Mouse (Mus musculus) limb, embryonic 15.5 days (tissue): ENCODE data around the gene Zfp704. TPM values are rescaled to one million over a fixed set of nuclear protein-coding genes. Genes with fewer than 3 reads are reported as not detected.

Experiments
- ATAC-seq: fragments of 200-750 bp; cut with Nextera tagmentation; 2 replicates; pipeline ENCODE4 v1.8.0; 2017; ENCODE audit warnings: low read depth, moderate TSS enrichment; ENCODE audit not compliant: insufficient number of reproducible peaks, low FRiP score, low TSS enrichment
- H3K27ac ChIP-seq: fragments of 300-500 bp; sonication (generic); 2 replicates; pipeline ENCODE4 v1.5.1; 2015; ENCODE audit warnings: moderate library complexity, mild to moderate bottlenecking, inconsistent platforms
- H3K27me3 ChIP-seq: fragments of 300-500 bp; sonication (generic); 2 replicates; pipeline ENCODE4 v1.6.1; 2015; ENCODE audit warnings: inconsistent platforms
- H3K36me3 ChIP-seq: fragments of 300-500 bp; sonication (generic); 2 replicates; pipeline ENCODE4 v1.6.1; 2015; ENCODE audit warnings: inconsistent platforms
- H3K4me1 ChIP-seq: fragments of 300-500 bp; sonication (generic); 2 replicates; pipeline ENCODE4 v1.6.1; 2015; ENCODE audit warnings: inconsistent platforms
- H3K4me2 ChIP-seq: fragments of 300-500 bp; sonication (generic); 2 replicates; pipeline ENCODE4 v1.6.1; 2015; ENCODE audit warnings: mild to moderate bottlenecking, inconsistent platforms
- H3K4me3 ChIP-seq: fragments of 300-500 bp; sonication (generic); 2 replicates; pipeline ENCODE4 v1.5.1; 2015; ENCODE audit warnings: mild to moderate bottlenecking, inconsistent platforms
- H3K9ac ChIP-seq: fragments of 300-500 bp; sonication (generic); 2 replicates; pipeline ENCODE4 v1.6.1; 2015; ENCODE audit warnings: inconsistent platforms
- H3K9me3 ChIP-seq: fragments of 300-500 bp; sonication (generic); 2 replicates; pipeline ENCODE4 v1.6.1; 2016; ENCODE audit warnings: inconsistent platforms
- WGBS: fragments of 180-500 bp; shearing (Covaris S2); methylation state at CpG from one replicate; pipeline ENCODE4 v1.1.7; 2015; 5-methylcytosine and 5-hydroxymethylcytosine counted together
- polyA plus RNA-seq: library from polyadenylated mRNA; unstranded; fragments of >200 nt; fragmentation: Nextera tagmentation; extraction: Ambion mirVana; gene quantifications from 2 replicates; pipeline ENCODE4 v1.2.1, GENCODE M21; 2015

Gene Zfp704
- polyA plus RNA-seq, 1 experiment from 2014 or later: 9.4 TPM

- Histone ChIP-seq H3K4me3 (no peak overlapping the region), H3K36me3 (no peaks in the 10 kb centered on the region), H3K4me2 (no peak overlapping the region), H3K9me3 (no peaks in the 10 kb centered on the region), H3K9ac (no peak overlapping the region), H3K4me1 (peaks cover 31% of the 10 kb centered on the region), H3K27me3 (no peaks in the 10 kb centered on the region), H3K27ac (no peak overlapping the region)
- 83% methylated on average over 4 of the region's 4 CpGs for WGBS
- ATAC-seq: no peak
Measured at GRCm38 (mm10) chr3:9504371-9504770, 105.5 kb downstream of the Zfp704 start.

- Histone ChIP-seq H3K4me3 (no peak overlapping the region), H3K9me3 (no peaks in the 10 kb centered on the region), H3K36me3 (no peaks in the 10 kb centered on the region), H3K27me3 (no peaks in the 10 kb centered on the region), H3K4me1 (peaks cover 35% of the 10 kb centered on the region), H3K27ac (peak overlapping the region; percentile 75), H3K4me2 (no peak overlapping the region), H3K9ac (no peak overlapping the region)
- 13% methylated on average over 6 of the region's 6 CpGs for WGBS
- peak; percentile 96 for ATAC-seq
Measured at GRCm38 (mm10) chr3:9500725-9501124, 109.2 kb downstream of the Zfp704 start.

- whole genome bisulfite sequencing: 57% methylated on average over 8 of the region's 8 CpGs
- no peaks in the 10 kb centered on the region for H3K36me3 ChIP-seq
- H3K4me1 ChIP-seq: peaks cover 31% of the 10 kb centered on the region
- H3K27me3 ChIP-seq: no peaks in the 10 kb centered on the region
- ATAC-seq: no peak
- no peak overlapping the region for H3K4me3 ChIP-seq
- 0 out of 2 replicates have a peak overlapping the region, but pooled peaks have one; percentile 10 for H3K4me2 ChIP-seq
- H3K9me3 ChIP-seq: no peaks in the 10 kb centered on the region
- H3K9ac ChIP-seq: no peak overlapping the region
- H3K27ac ChIP-seq: peak overlapping the region; percentile 80
Measured at GRCm38 (mm10) chr3:9499994-9500553, 109.8 kb downstream of the Zfp704 start.

GRCm38 (mm10) chr3:9499489-9499888 lies 110.4 kb downstream of the Zfp704 start:
- no peaks in the 10 kb centered on the region for H3K36me3 ChIP-seq
- no peaks in the 10 kb centered on the region for H3K9me3 ChIP-seq
- H3K4me3 ChIP-seq: no peak overlapping the region
- H3K27ac ChIP-seq: peak overlapping the region; percentile 80
- H3K4me1 ChIP-seq: peaks cover 30% of the 10 kb centered on the region
- H3K9ac ChIP-seq: no peak overlapping the region
- ATAC-seq: no peak
- H3K4me2 ChIP-seq: peak overlapping the region; percentile 10; the same call in 1 of the 2 replicates
- 19% methylated on average over 5 of the region's 5 CpGs for WGBS
- no peaks in the 10 kb centered on the region for H3K27me3 ChIP-seq

DNA sequence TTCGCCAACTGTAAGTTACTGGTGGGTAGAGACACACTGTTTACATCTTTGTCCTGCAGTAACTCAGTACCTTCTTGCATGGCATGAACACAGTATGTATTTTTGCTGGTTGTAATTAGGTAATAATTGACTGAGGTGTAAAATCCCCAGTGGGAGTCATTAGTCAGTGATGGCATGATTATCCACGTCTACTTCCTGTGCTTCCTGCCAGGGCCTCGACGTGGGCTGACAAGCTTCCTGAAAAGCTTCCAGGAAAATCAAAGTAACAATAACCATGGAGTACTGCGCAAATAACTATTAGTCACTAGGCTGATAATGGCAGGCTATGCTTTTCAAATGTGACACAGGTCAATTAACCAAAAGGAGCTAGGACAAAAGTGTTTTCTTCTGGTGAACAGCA lies 112.6 kb downstream of the Zfp704 start:
- Histone ChIP-seq H3K4me2 (no peak overlapping the region), H3K9ac (no peak overlapping the region), H3K27me3 (no peaks in the 10 kb centered on the region), H3K4me1 (peaks cover 27% of the 10 kb centered on the region), H3K36me3 (no peaks in the 10 kb centered on the region), H3K27ac (no peak overlapping the region), H3K4me3 (no peak overlapping the region), H3K9me3 (no peaks in the 10 kb centered on the region)
- no peak for ATAC-seq
- 50% methylated on average over 5 of the region's 5 CpGs for whole genome bisulfite sequencing

DNA sequence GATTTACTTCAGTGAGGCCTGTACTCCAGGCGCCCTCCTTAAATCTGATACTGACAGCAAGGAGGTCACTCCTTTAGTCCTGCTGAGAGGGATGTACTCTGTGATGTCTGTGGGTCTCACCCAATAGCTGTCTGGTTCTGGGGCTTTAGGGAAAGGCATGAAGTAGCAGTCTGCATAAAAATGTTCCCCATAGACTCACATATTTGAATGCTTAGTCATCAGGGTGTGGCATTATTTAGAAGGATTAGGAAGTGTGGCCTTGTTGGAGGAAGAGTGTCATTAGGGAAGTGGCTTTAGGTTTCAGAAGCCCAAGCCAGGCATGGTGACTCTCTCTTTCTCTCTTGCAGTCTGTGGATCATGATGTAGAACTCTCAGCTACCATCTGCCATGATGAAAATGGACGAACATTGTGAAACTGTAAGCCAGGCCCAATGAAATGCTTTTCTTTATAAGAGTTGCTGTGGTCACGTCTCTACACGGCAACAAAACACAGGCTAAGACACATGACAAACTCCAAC lies 118.1 kb downstream of the Zfp704 start:
- H3K27ac ChIP-seq: no peak overlapping the region
- H3K9ac ChIP-seq: no peak overlapping the region
- no peaks in the 10 kb centered on the region for H3K4me1 ChIP-seq
- H3K4me2 ChIP-seq: no peak overlapping the region
- no peaks in the 10 kb centered on the region for H3K9me3 ChIP-seq
- no peak for ATAC-seq
- WGBS: 78% methylated on average over 4 of the region's 4 CpGs
- H3K27me3 ChIP-seq: no peaks in the 10 kb centered on the region
- no peaks in the 10 kb centered on the region for H3K36me3 ChIP-seq
- H3K4me3 ChIP-seq: no peak overlapping the region

- H3K27ac ChIP-seq: no peak overlapping the region
- no peaks in the 10 kb centered on the region for H3K27me3 ChIP-seq
- H3K9me3 ChIP-seq: no peaks in the 10 kb centered on the region
- H3K4me2 ChIP-seq: no peak overlapping the region
- no peak overlapping the region for H3K9ac ChIP-seq
- 79% methylated on average over 4 of the region's 4 CpGs for WGBS
- ATAC-seq: no peak
- H3K4me1 ChIP-seq: no peaks in the 10 kb centered on the region; the same call in 1 of the 2 replicates
- no peaks in the 10 kb centered on the region for H3K36me3 ChIP-seq
- H3K4me3 ChIP-seq: no peak overlapping the region
Measured at GRCm38 (mm10) chr3:9487644-9488043, 122.2 kb downstream of the Zfp704 start.

- WGBS: 75% methylated on average over 3 of the region's 3 CpGs
- Histone ChIP-seq H3K4me1 (peaks cover 9% of the 10 kb centered on the region; the same call in 1 of the 2 replicates), H3K27me3 (no peaks in the 10 kb centered on the region)
Measured at GRCm38 (mm10) chr3:9485506-9485905, 124.4 kb downstream of the Zfp704 start.

GRCm38 (mm10) chr3:9481956-9482355 lies 127.9 kb downstream of the Zfp704 start:
- no peak overlapping the region for H3K27ac ChIP-seq
- H3K4me1 ChIP-seq: peaks cover 9% of the 10 kb centered on the region; the same call in 1 of the 2 replicates
- no peaks in the 10 kb centered on the region for H3K27me3 ChIP-seq
- no peaks in the 10 kb centered on the region for H3K9me3 ChIP-seq
- H3K4me2 ChIP-seq: no peak overlapping the region
- no peaks in the 10 kb centered on the region for H3K36me3 ChIP-seq
- H3K4me3 ChIP-seq: no peak overlapping the region
- H3K9ac ChIP-seq: no peak overlapping the region
- WGBS: 87% methylated on average over 4 of the region's 4 CpGs
- no peak for ATAC-seq

More at GRCm38 (mm10) chr3:9485506-9485905, 124.4 kb downstream of the Zfp704 start:
- no peak overlapping the region for H3K9ac ChIP-seq
- ATAC-seq: no peak
- H3K27ac ChIP-seq: no peak overlapping the region
- no peaks in the 10 kb centered on the region for H3K9me3 ChIP-seq
- H3K4me2 ChIP-seq: no peak overlapping the region
- H3K4me3 ChIP-seq: no peak overlapping the region
- no peaks in the 10 kb centered on the region for H3K36me3 ChIP-seq

DNA sequence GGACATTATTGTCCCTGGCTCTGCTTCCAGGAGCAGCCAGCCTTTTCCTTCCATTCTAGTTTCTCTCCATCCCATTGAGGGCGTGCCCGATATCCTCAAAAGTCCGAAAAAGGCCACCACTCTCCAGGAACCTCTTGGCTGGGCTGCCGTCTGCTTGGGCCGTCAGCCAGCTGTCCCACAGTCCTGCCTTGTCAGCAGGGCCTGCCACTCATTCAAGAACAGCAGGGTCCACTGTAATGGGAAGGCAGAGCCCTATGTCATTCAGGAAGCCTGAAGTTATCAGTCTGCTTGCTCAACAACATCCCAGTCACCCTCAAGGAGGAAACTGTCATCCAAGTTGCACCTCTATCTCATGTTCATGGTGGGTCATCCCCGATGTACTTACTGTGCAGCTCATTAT lies 128.5 kb downstream of the Zfp704 start:
- H3K9me3 ChIP-seq: no peaks in the 10 kb centered on the region
- H3K4me3 ChIP-seq: no peak overlapping the region
- no peaks in the 10 kb centered on the region for H3K27me3 ChIP-seq
- WGBS: 66% methylated on average over 6 of the region's 6 CpGs
- no peaks in the 10 kb centered on the region for H3K36me3 ChIP-seq
- H3K27ac ChIP-seq: no peak overlapping the region
- ATAC-seq: 0 out of 2 replicates have a peak, but pooled peaks have one; percentile 48
- peaks cover 9% of the 10 kb centered on the region; the same call in 1 of the 2 replicates for H3K4me1 ChIP-seq
- no peak overlapping the region for H3K9ac ChIP-seq
- no peak overlapping the region for H3K4me2 ChIP-seq

GRCm38 (mm10) chr3:9480936-9481335 lies 128.9 kb downstream of the Zfp704 start:
- Histone ChIP-seq H3K36me3 (no peaks in the 10 kb centered on the region), H3K9ac (no peak overlapping the region), H3K27me3 (no peaks in the 10 kb centered on the region), H3K27ac (no peak overlapping the region), H3K9me3 (no peaks in the 10 kb centered on the region), H3K4me2 (no peak overlapping the region), H3K4me3 (no peak overlapping the region), H3K4me1 (peaks cover 9% of the 10 kb centered on the region; the same call in 1 of the 2 replicates)
- ATAC-seq: no peak
- 80% methylated on average over 5 of the region's 5 CpGs for WGBS

DNA sequence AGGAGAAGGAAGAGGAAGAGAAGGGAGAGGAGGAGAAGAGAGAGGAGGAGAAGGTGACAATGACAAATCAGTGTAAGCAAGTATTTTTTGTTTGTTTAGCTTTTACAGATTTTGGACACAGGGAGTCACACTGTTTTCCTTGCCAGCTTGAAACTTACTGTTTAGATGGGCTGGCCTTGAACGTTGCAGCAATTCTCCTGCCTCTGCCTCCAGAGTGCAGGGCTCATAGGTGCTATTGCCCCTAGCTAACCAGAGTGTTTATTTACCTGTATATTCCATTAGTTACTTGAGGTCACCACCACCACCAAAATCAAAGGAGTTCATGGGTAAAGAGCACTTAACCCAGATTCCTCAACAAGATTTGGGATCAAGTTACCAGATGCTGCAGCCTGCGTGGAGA lies 132.5 kb downstream of the Zfp704 start:
- Histone ChIP-seq H3K9me3 (no peaks in the 10 kb centered on the region), H3K9ac (no peak overlapping the region), H3K27me3 (no peaks in the 10 kb centered on the region), H3K36me3 (no peaks in the 10 kb centered on the region; the same call in 1 of the 2 replicates), H3K4me3 (no peak overlapping the region), H3K4me2 (no peak overlapping the region), H3K27ac (no peak overlapping the region), H3K4me1 (peaks cover 9% of the 10 kb centered on the region; the same call in 1 of the 2 replicates)
- ATAC-seq: no peak
- WGBS: 76% methylated on average over 2 of the region's 2 CpGs
